Mouse (Mus musculus) kidney, embryonic 16.5 days (tissue): ENCODE results near the gene Ldhd. TPM values are rescaled to one million over a fixed set of nuclear protein-coding genes. Genes with fewer than 3 reads are reported as not detected.

Experiments
- ATAC-seq: fragments of 200-750 bp; cut with Nextera tagmentation; 2 replicates; pipeline ENCODE4 v1.8.0; 2017; ENCODE audit warnings: moderate TSS enrichment; ENCODE audit not compliant: low FRiP score, low TSS enrichment
- H3K27ac ChIP-seq: fragments of 300-500 bp; sonication (generic); 2 replicates; pipeline ENCODE4 v1.5.1; 2014; ENCODE audit warnings: low read length
- H3K27me3 ChIP-seq: fragments of 300-500 bp; sonication (generic); 2 replicates; pipeline ENCODE4 v1.6.1; 2014; ENCODE audit warnings: low read length, control low read depth, mixed read lengths; ENCODE audit not compliant: insufficient read depth
- H3K36me3 ChIP-seq: fragments of 300-500 bp; sonication (generic); 2 replicates; pipeline ENCODE4 v1.6.1; 2014; ENCODE audit warnings: low read length, control low read depth, mixed read lengths; ENCODE audit not compliant: insufficient read depth
- H3K4me1 ChIP-seq: fragments of 300-500 bp; sonication (generic); 2 replicates; pipeline ENCODE4 v1.6.1; 2014; ENCODE audit warnings: low read length, control low read depth, mixed read lengths; ENCODE audit not compliant: insufficient read depth
- H3K4me2 ChIP-seq: fragments of 300-500 bp; sonication (generic); replicated peaks from 2 replicates; pipeline ENCODE4 v1.6.1; 2014; ENCODE audit warnings: low read depth, low read length
- H3K4me3 ChIP-seq: fragments of 300-500 bp; sonication (generic); 2 replicates; pipeline ENCODE4 v1.5.1; 2014; ENCODE audit warnings: mild to moderate bottlenecking, low read length
- H3K9ac ChIP-seq: fragments of 300-500 bp; sonication (generic); replicated peaks from 2 replicates; pipeline ENCODE4 v1.6.1; 2014; ENCODE audit warnings: low read length
- H3K9me3 ChIP-seq: fragments of 300-500 bp; sonication (generic); 2 replicates; pipeline ENCODE4 v1.6.1; 2016; ENCODE audit warnings: low read length, control low read depth
- WGBS: fragments of 180-500 bp; shearing (Covaris S2); extraction: QIAGEN DNeasy Blood & Tissue Kit; methylation state at CpG from one replicate; pipeline ENCODE4 v1.1.7; 2014; 5-methylcytosine and 5-hydroxymethylcytosine counted together
- polyA plus RNA-seq: library from polyadenylated mRNA; unstranded; fragments of >200 nt; fragmentation: Nextera tagmentation; extraction: Ambion mirVana; gene quantifications from 2 replicates; pipeline ENCODE4 v1.2.1, GENCODE M21; 2015

Ldhd gene
- polyA plus RNA-seq, 1 experiment from 2014 or later = 2.8 TPM

- 61% methylated on average over 3 of the region's 3 CpGs for WGBS
- H3K4me1 ChIP-seq = peaks cover 5% of the 10 kb centered on the region
- no peak overlapping the region for H3K9ac ChIP-seq
- H3K4me2 ChIP-seq = no peak overlapping the region
- no peaks in the 10 kb centered on the region for H3K27me3 ChIP-seq
- peaks cover 20% of the 10 kb centered on the region; the same call in 1 of the 2 replicates for H3K36me3 ChIP-seq
- no peak overlapping the region for H3K27ac ChIP-seq
- H3K9me3 ChIP-seq = no peaks in the 10 kb centered on the region
- no peak for ATAC-seq
- H3K4me3 ChIP-seq = no peak overlapping the region
Measured at GRCm38 (mm10) chr8:111622104-111622503, 8.1 kb downstream of the Ldhd start.

- no peak overlapping the region for H3K4me2 ChIP-seq
- 76% methylated on average over 1 of the region's 1 CpGs for WGBS
- ATAC-seq = no peak
Measured at GRCm38 (mm10) chr8:111619936-111620335, 10.2 kb downstream of the Ldhd start.

GRCm38 (mm10) chr8:111618273-111618672 lies 11.9 kb downstream of the Ldhd start:
- no peaks in the 10 kb centered on the region for H3K4me1 ChIP-seq
- H3K4me3 ChIP-seq = no peak overlapping the region
- no peak overlapping the region for H3K9ac ChIP-seq
- WGBS = 82% methylated on average over 4 of the region's 4 CpGs
- H3K9me3 ChIP-seq = no peaks in the 10 kb centered on the region
- no peak overlapping the region for H3K4me2 ChIP-seq
- no peaks in the 10 kb centered on the region for H3K27me3 ChIP-seq
- H3K36me3 ChIP-seq = peaks cover 20% of the 10 kb centered on the region; the same call in 1 of the 2 replicates
- no peak for ATAC-seq
- no peak overlapping the region for H3K27ac ChIP-seq

More at GRCm38 (mm10) chr8:111619936-111620335, 10.2 kb downstream of the Ldhd start:
- H3K27ac ChIP-seq = no peak overlapping the region
- no peak overlapping the region for H3K9ac ChIP-seq
- no peak overlapping the region for H3K4me3 ChIP-seq
- no peaks in the 10 kb centered on the region for H3K4me1 ChIP-seq
- H3K36me3 ChIP-seq = peaks cover 20% of the 10 kb centered on the region; the same call in 1 of the 2 replicates
- no peaks in the 10 kb centered on the region for H3K27me3 ChIP-seq
- H3K9me3 ChIP-seq = no peaks in the 10 kb centered on the region

- WGBS = 68% methylated on average over 6 of the region's 6 CpGs
- no peak for ATAC-seq
- Histone ChIP-seq H3K9me3 (no peaks in the 10 kb centered on the region), H3K27ac (no peak overlapping the region), H3K36me3 (peaks cover 18% of the 10 kb centered on the region; the same call in 1 of the 2 replicates), H3K4me1 (no peaks in the 10 kb centered on the region), H3K9ac (no peak overlapping the region), H3K27me3 (no peaks in the 10 kb centered on the region), H3K4me3 (no peak overlapping the region), H3K4me2 (no peak overlapping the region)
Measured at GRCm38 (mm10) chr8:111617812-111618211, 12.4 kb downstream of the Ldhd start.

- Histone ChIP-seq H3K36me3 (peaks cover 8% of the 10 kb centered on the region), H3K9ac (no peak overlapping the region), H3K4me3 (no peak overlapping the region), H3K27me3 (no peaks in the 10 kb centered on the region), H3K4me1 (no peaks in the 10 kb centered on the region), H3K4me2 (no peak overlapping the region), H3K9me3 (no peaks in the 10 kb centered on the region), H3K27ac (no peak overlapping the region)
- 90% methylated on average over 6 of the region's 6 CpGs for WGBS
- ATAC-seq = no peak
Measured at GRCm38 (mm10) chr8:111614786-111615701, 15.1 kb downstream of the Ldhd start.

GRCm38 (mm10) chr8:111613181-111613580 lies 17.0 kb downstream of the Ldhd start:
- Histone ChIP-seq H3K9ac (no peak overlapping the region), H3K4me2 (no peak overlapping the region), H3K4me3 (no peak overlapping the region), H3K4me1 (no peaks in the 10 kb centered on the region), H3K9me3 (no peaks in the 10 kb centered on the region), H3K36me3 (peaks cover 5% of the 10 kb centered on the region), H3K27ac (no peak overlapping the region), H3K27me3 (no peaks in the 10 kb centered on the region)
- 79% methylated on average over 5 of the region's 5 CpGs for WGBS
- ATAC-seq = no peak

GRCm38 (mm10) chr8:111607414-111607813 lies 22.8 kb downstream of the Ldhd start:
- H3K4me1 ChIP-seq = no peaks in the 10 kb centered on the region
- peaks cover 3% of the 10 kb centered on the region for H3K36me3 ChIP-seq
- H3K9me3 ChIP-seq = no peaks in the 10 kb centered on the region
- H3K27ac ChIP-seq = no peak overlapping the region
- H3K27me3 ChIP-seq = no peaks in the 10 kb centered on the region
- WGBS = 90% methylated on average over 7 of the region's 7 CpGs
- no peak overlapping the region for H3K9ac ChIP-seq
- H3K4me3 ChIP-seq = no peak overlapping the region
- no peak overlapping the region for H3K4me2 ChIP-seq
- no peak for ATAC-seq

- H3K36me3 ChIP-seq = no peaks in the 10 kb centered on the region
- no peaks in the 10 kb centered on the region for H3K4me1 ChIP-seq
- no peaks in the 10 kb centered on the region for H3K27me3 ChIP-seq
- no peak overlapping the region for H3K9ac ChIP-seq
- H3K4me3 ChIP-seq = no peak overlapping the region
- no peak overlapping the region for H3K4me2 ChIP-seq
- 68% methylated on average over 9 of the region's 9 CpGs for WGBS
- H3K27ac ChIP-seq = no peak overlapping the region
- no peaks in the 10 kb centered on the region for H3K9me3 ChIP-seq
- no peak for ATAC-seq
Measured at GRCm38 (mm10) chr8:111606961-111607360, 23.2 kb downstream of the Ldhd start.

- Histone ChIP-seq H3K4me2 (no peak overlapping the region), H3K36me3 (no peaks in the 10 kb centered on the region), H3K27ac (no peak overlapping the region), H3K4me3 (no peak overlapping the region), H3K9me3 (no peaks in the 10 kb centered on the region), H3K9ac (no peak overlapping the region), H3K4me1 (peaks cover 3% of the 10 kb centered on the region; the same call in 1 of the 2 replicates), H3K27me3 (no peaks in the 10 kb centered on the region)
- ATAC-seq = no peak
- WGBS = 82% methylated on average over 2 of the region's 2 CpGs
Measured at GRCm38 (mm10) chr8:111604986-111605385, 25.2 kb downstream of the Ldhd start.

GRCm38 (mm10) chr8:111602050-111602449 lies 28.1 kb downstream of the Ldhd start:
- Histone ChIP-seq H3K4me1 (peaks cover 20% of the 10 kb centered on the region), H3K9ac (no peak overlapping the region), H3K27me3 (no peaks in the 10 kb centered on the region), H3K27ac (no peak overlapping the region), H3K9me3 (no peaks in the 10 kb centered on the region), H3K4me2 (no peak overlapping the region), H3K36me3 (no peaks in the 10 kb centered on the region), H3K4me3 (no peak overlapping the region)
- no peak for ATAC-seq
- 97% methylated on average over 4 of the region's 4 CpGs for WGBS
